Mouse (Mus musculus): ENCODE measurements around the gene Dennd1a. TPM values are rescaled to one million over a fixed set of nuclear protein-coding genes. Genes with fewer than 3 reads are reported as not detected.

Dennd1a gene
- polyA plus RNA-seq, 1 experiment from 2014 or later, result 18.8 TPM

DNA sequence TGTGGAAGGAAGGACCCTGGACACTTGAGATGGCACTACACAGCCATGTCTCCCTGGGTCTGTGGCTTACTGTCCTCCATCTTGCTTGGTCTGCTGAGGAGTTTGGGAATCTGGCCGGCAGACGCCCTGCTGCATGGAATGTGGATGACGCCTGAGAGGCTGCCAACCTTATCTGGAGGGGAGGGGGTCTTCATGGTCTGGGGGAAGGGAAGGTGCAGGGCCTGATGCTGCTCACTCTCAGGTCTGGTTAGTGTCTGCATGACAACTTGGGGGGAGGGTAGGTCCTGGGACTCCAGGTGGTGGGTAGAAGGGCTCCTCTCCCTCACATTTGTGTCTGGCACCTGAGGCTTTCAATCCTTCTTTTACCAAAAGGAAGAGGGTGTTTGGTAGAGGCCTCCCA is 505.8 kb downstream of the Dennd1a start:
- H3K36me3 ChIP-seq, result peaks cover 1% of the 10 kb centered on the region; the same call in 1 of the 2 replicates
- no peak overlapping the region for H3K9ac ChIP-seq
- WGBS, result 19% methylated on average over 3 of the region's 3 CpGs
- H3K4me2 ChIP-seq (replicated peaks), result no peak overlapping the region
- H3K9me3 ChIP-seq, result no peaks in the 10 kb centered on the region
- H3K4me3 ChIP-seq, result no peak overlapping the region
- 0 out of 2 replicates have a peak, but pooled peaks cover 5% of the 10 kb centered on the region for H3K27me3 ChIP-seq (replicated peaks)
- H3K4me1 ChIP-seq, result peaks cover 54% of the 10 kb centered on the region
- ATAC-seq (ENCODE audit: low FRiP score, low read depth), result no peak
- H3K27ac ChIP-seq, result no peak overlapping the region

DNA sequence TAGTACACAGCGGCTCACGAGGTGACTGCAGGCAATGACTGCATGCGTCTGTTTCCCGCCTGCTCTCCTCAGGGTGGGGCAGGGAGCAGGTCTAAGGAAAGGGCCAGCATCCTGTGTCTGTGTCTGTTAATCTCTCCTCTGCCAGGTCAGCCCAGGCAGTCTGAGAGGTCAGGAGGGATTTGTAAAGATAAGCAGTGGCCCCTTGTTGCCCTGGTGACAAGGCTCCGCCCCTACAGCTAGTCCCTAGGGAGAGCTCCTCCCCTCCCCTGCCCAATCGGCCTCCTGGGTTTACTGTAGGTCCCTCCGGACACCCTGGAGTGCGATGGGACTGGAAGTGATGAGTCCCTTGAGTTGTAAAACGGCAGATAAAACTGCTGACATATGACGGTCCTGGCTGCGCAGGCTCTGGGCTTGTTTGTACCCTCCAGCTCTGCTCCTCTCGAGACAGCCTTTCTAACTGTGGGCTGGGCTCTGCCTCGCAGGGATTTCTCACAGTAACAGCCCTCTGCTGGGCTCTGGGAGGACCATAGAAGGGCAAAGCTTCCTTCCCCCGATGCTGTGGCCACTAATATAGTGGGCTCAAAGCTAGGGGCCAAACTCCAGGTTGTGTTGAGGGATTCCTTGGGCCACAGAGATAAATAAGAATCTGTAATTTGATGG is 506.8 kb downstream of the Dennd1a start:
- Histone ChIP-seq H3K9me3 (no peaks in the 10 kb centered on the region), H3K9ac (peak overlapping the region; percentile 29; the same call in 1 of the 2 replicates), H3K36me3 (no peaks in the 10 kb centered on the region), H3K4me1 (peaks cover 64% of the 10 kb centered on the region), H3K27ac (no peak overlapping the region), H3K27me3 (replicated peaks) (no peaks in the 10 kb centered on the region), H3K4me2 (replicated peaks) (peak overlapping the region; percentile 57), H3K4me3 (0 out of 2 replicates have a peak overlapping the region, but pooled peaks have one; percentile 20)
- ATAC-seq (ENCODE audit: low FRiP score, low read depth), result peak; percentile 10
- WGBS, result 2% methylated on average over 14 of the region's 14 CpGs

DNA sequence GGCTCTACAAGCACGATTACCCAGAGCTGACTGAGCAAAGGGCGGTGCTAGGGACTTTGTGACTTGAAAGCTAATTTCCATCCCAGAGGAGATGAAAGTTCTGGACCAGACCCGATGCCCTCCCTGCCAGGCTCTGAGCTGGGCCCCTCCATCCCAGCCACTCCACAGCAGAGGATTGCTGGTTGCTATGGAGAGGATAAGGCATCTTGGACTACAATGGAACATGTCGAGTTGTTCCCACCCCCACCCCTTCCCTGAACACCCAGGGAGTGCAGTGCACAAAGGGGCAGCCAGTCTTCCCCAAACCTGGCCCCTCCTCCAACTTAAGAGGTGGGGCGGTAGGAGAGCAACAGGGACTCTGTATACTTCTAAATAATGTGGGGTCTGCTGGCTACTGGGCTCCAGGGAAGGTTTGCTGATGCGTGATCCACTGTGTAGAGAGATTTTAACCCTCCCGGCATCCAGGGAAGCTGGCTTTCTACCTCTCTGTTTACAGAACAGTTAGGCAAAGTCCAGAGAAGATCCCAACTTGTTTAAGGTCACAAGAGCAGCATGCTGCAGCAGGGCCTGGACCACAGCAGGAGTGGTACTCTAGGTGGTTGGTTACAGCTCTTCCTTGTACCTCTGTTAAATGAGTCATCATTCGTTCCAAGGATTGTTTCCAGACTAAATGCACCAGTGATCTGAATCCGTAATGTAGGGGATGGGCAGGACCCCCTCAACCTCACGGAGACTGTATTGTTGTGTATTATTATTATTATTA is 509.1 kb downstream of the Dennd1a start:
- Histone ChIP-seq H3K9ac (no peak overlapping the region), H3K4me1 (peaks cover 64% of the 10 kb centered on the region), H3K9me3 (no peaks in the 10 kb centered on the region), H3K4me2 (replicated peaks) (peak overlapping the region; percentile 61), H3K27me3 (replicated peaks) (no peaks in the 10 kb centered on the region), H3K27ac (no peak overlapping the region), H3K4me3 (no peak overlapping the region), H3K36me3 (no peaks in the 10 kb centered on the region)
- ATAC-seq (ENCODE audit: low FRiP score, low read depth), result peak; percentile 79
- 18% methylated on average over 10 of the region's 10 CpGs for WGBS

DNA sequence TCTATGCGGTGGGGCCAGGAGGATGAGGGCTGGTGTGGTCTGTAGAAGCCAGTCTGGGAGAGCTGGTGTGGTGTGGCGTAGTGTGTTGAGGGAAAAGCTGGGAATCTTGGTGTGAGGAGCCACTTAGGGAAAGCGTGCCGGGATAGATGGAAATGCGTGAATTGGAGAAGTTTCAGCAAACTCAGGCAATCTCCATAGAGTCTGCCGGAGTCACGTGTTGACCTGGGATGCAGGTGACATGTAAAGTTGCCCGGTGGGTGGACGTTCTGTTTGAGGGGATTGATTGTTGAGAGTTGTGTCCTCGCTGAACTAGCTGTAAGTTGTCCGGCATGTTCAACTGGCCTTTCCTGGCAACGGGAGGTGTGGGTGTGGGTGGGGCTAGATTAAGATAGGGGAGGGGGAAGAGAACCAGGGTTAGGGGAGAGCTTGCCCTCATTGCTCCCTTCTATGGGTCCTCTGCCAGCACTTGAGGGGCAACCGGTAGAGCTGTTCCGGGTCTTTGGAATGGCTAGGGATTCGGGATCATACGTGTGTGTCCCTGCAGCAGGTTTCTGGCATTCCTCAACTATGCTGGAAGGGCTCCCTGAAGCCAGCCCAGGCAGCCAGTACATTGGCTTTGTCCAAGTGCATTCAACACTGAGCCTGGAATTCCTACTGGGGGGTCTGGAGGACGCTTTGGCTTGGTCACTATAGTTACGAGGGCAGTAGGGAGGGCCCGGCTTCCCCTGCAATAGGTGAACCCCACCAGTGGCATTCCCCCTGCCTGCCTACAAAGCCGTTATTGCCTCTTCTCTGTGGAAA is 510.4 kb downstream of the Dennd1a start:
- peak overlapping the region; percentile 61 for H3K4me2 ChIP-seq (replicated peaks)
- H3K27me3 ChIP-seq (replicated peaks), result no peaks in the 10 kb centered on the region
- peaks cover 60% of the 10 kb centered on the region for H3K4me1 ChIP-seq
- H3K27ac ChIP-seq, result 0 out of 2 replicates have a peak overlapping the region, but pooled peaks have one; percentile 26
- ATAC-seq (ENCODE audit: low FRiP score, low read depth), result no peak
- 4% methylated on average over 20 of the region's 20 CpGs for WGBS
- H3K4me3 ChIP-seq, result peak overlapping the region; percentile 38
- H3K9me3 ChIP-seq, result no peaks in the 10 kb centered on the region
- no peaks in the 10 kb centered on the region for H3K36me3 ChIP-seq
- peak overlapping the region; percentile 45 for H3K9ac ChIP-seq

DNA sequence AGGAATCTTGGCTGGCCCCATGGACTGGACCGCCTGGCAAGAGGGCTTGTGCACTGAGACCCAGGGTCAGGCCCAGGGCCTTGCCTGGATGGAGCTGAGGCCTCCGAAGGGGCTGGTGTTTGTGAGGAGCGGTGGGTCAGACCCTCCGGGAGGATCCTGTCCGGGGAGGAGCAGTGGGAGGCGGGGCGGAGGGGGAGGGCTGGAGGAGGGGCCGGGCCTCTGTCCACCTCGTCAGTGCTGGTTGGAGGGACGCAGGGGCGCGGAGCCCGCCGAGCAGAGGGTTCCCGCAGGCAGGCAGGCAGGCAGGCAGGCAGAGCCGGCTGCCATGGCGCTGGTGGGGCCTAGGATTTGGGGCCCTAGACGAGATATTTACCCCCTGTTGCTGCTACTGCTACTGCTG is 511.2 kb downstream of the Dennd1a start, which contains the start of gene Crb2:
Gene Crb2, plus strand, starts transcription at position 234 of the 400 bp plus-strand sequence.
- H3K4me2 ChIP-seq (replicated peaks), result peak within 1 kb of the TSS; percentile 61
- H3K27ac ChIP-seq, result 0 out of 2 replicates have a peak within 1 kb of the TSS, but pooled peaks have one; percentile 26
- H3K27me3 ChIP-seq (replicated peaks), result no peaks in the 10 kb centered on the region
- H3K36me3 ChIP-seq, result no peaks in the 10 kb centered on the region
- peak within 1 kb of the TSS; percentile 38 for H3K4me3 ChIP-seq
- H3K9me3 ChIP-seq, result no peaks in the 10 kb centered on the region
- peak within 1 kb of the TSS; percentile 45 for H3K9ac ChIP-seq
- WGBS, result under 1% methylated on average over 18 of the region's 18 CpGs
- H3K4me1 ChIP-seq, result peaks cover 53% of the 10 kb centered on the region
- ATAC-seq (ENCODE audit: low FRiP score, low read depth), result peak; percentile 10; the same call in 1 of the 2 replicates

DNA sequence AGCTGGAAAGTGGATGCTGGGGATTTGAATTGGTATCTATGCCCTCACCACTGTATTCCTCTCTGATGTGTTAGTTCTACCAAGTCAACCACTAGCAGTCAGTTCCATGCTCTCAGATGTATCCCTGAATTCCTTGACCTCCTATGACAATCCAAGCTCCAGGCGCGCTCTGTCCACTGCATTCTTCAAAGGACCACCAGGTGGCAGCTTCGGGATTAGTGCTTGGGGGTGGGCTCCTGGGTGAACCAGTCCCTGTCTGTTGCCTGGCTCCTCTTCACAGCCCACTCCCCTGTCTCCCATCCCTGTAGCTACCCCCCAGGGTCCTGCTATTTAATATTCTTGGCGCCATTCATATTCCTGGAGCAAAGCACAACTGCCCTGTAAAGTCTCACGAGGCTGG is 512.6 kb downstream of the Dennd1a start:
- Histone ChIP-seq H3K27ac (no peak overlapping the region), H3K4me2 (replicated peaks) (no peak overlapping the region), H3K36me3 (no peaks in the 10 kb centered on the region), H3K27me3 (replicated peaks) (no peaks in the 10 kb centered on the region), H3K4me3 (no peak overlapping the region), H3K9me3 (no peaks in the 10 kb centered on the region), H3K4me1 (peaks cover 38% of the 10 kb centered on the region), H3K9ac (no peak overlapping the region)
- 5% methylated on average over 5 of the region's 5 CpGs for WGBS
- ATAC-seq (ENCODE audit: low FRiP score, low read depth), result no peak

DNA sequence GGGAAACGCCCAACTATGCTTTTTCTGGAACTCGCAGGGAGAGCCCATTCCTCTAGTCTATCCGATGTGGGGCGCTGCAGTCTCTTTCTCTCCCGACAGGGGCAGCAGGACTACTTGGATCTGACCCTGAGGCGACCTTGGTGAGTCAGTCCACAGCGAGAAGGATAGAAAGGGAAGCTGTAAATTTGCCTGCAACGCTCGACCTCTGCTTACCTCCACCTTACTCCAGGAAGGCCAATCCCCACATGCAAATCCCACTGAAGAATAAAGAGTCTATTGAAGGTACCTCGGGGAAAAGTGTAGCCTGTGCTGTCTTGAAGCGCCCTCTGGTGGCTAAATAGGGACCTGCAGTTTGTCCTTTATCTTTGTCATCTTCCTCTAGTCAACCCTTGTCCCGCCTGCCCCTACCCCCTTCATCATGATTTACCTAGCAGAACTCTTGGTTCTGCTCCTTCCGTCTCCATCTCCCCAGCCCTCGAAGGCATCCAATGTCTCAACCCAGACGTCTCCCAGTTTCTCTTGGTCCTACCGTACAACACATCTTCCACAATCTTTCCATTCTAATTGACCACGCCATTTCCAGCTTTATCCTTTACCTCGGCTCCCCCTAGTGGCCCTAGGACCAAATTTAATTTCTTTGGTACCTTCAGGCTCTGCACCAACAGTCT is 515.4 kb downstream of the Dennd1a start:
- Histone ChIP-seq H3K27ac (no peak overlapping the region), H3K4me2 (replicated peaks) (peak overlapping the region; percentile 61), H3K9me3 (no peaks in the 10 kb centered on the region), H3K36me3 (no peaks in the 10 kb centered on the region), H3K4me1 (peaks cover 38% of the 10 kb centered on the region), H3K27me3 (replicated peaks) (0 out of 2 replicates have a peak, but pooled peaks cover 4% of the 10 kb centered on the region), H3K9ac (0 out of 2 replicates have a peak overlapping the region, but pooled peaks have one; percentile 33), H3K4me3 (peak overlapping the region; percentile 34)
- ATAC-seq (ENCODE audit: low FRiP score, low read depth), result peak; percentile 52
- under 1% methylated on average over 18 of the region's 18 CpGs for WGBS

DNA sequence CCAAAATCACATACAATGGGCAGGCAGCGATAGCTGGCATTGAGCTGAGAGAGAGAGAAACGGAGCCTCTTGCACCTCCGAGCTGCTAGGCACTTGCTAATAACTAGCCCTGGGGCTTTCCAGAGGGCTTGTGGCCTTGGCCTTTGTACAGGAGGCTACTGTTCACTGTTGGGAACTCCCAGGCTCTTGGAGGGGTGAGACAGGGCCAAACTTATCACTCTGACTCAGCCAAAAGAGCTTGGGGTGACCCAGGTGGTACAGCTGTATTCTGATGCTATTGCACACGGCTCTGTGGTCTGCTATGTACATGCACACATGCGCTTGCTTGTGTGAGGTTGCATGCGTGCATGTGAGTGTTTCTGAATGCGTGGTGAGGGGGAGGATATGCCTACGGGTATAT is 517.4 kb downstream of the Dennd1a start:
- 85% methylated on average over 8 of the region's 8 CpGs for whole genome bisulfite sequencing
- Histone ChIP-seq H3K9ac (no peak overlapping the region), H3K27ac (no peak overlapping the region), H3K4me3 (no peak overlapping the region), H3K4me2 (replicated peaks) (no peak overlapping the region), H3K36me3 (no peaks in the 10 kb centered on the region), H3K9me3 (no peaks in the 10 kb centered on the region), H3K27me3 (replicated peaks) (peaks cover 4% of the 10 kb centered on the region; the same call in 1 of the 2 replicates), H3K4me1 (peaks cover 43% of the 10 kb centered on the region)
- no peak for ATAC-seq (ENCODE audit: low FRiP score, low read depth)

DNA sequence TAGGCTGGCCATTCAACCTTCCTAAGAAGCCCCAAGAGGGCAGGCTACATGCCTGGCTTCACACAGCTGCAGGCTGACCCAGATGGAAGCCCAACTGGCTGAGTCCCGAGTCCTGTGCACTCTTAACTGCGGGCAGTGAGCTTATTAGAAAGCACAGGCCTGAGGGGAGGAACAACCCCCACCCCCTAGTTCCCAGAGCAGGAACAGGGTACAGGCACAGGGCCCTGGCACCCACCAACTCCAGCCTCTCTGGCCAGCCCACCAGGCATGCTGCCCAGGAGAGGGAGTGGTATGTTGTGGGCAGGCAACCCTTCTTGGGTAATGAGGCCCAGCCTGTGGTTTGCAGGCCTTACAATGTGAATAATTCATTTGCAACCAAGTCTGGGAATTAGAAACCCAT is 518.3 kb downstream of the Dennd1a start:
- Histone ChIP-seq H3K4me1 (peaks cover 44% of the 10 kb centered on the region), H3K27me3 (replicated peaks) (peaks cover 4% of the 10 kb centered on the region; the same call in 1 of the 2 replicates), H3K4me3 (no peak overlapping the region), H3K36me3 (no peaks in the 10 kb centered on the region), H3K9ac (no peak overlapping the region), H3K27ac (no peak overlapping the region), H3K4me2 (replicated peaks) (no peak overlapping the region), H3K9me3 (no peaks in the 10 kb centered on the region)
- ATAC-seq (ENCODE audit: low FRiP score, low read depth), result no peak
- 25% methylated on average over 2 of the region's 2 CpGs for WGBS

DNA sequence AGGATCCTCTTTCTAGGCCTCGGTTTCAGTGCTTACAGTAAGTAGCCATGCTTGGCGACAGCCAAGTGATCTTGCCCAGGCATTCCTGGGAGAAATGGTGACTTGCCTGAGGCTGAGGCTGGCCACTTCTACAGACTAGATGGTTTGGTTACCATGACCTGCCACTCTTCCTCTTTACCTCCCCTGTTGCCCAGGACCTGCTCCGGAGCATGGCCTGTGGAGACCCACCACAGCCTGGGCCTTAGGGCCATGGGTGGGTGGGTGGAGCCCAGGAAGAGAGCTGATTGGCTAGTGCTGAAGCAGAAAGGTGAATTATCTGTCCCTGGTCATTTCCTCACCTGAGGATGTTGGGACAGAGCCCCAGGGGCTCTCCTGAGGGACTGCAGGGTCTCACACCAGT is 519.5 kb downstream of the Dennd1a start:
- Histone ChIP-seq H3K4me3 (no peak overlapping the region), H3K27me3 (replicated peaks) (peaks cover 4% of the 10 kb centered on the region; the same call in 1 of the 2 replicates), H3K4me2 (replicated peaks) (no peak overlapping the region), H3K36me3 (no peaks in the 10 kb centered on the region), H3K9me3 (no peaks in the 10 kb centered on the region), H3K9ac (no peak overlapping the region), H3K4me1 (peaks cover 44% of the 10 kb centered on the region), H3K27ac (no peak overlapping the region)
- WGBS, result 53% methylated on average over 3 of the region's 3 CpGs
- ATAC-seq (ENCODE audit: low FRiP score, low read depth), result no peak

DNA sequence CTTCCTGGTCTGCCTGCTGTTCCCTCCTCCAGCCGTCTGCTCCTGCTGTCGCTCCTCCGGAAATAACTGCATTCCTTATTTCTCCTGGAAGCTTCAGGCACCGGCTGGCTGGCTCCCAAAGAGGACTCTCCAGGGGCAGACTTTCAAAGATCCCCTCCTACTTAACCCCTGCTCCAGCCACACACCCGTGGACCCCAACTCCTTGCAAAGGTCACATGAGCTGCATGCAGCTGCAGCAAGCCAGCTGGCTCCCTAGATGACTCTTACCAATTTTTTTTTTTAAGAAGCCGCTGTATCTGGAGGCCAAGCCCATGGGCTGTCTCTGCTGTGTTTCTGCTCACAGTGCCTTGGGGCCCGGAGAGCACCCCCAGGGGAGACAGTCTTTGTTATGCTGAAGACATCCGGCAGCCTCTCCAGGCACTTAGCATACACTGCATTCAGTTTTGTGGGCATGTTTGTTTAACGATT is 520.1 kb downstream of the Dennd1a start:
- H3K27ac ChIP-seq, result no peak overlapping the region
- H3K9me3 ChIP-seq, result no peaks in the 10 kb centered on the region
- no peak overlapping the region; the same call in 1 of the 2 replicates for H3K9ac ChIP-seq
- no peaks in the 10 kb centered on the region for H3K36me3 ChIP-seq
- ATAC-seq (ENCODE audit: low FRiP score, low read depth), result no peak
- H3K4me2 ChIP-seq (replicated peaks), result 0 out of 2 replicates have a peak overlapping the region, but pooled peaks have one; percentile 27
- peaks cover 44% of the 10 kb centered on the region for H3K4me1 ChIP-seq
- no peak overlapping the region for H3K4me3 ChIP-seq
- peaks cover 4% of the 10 kb centered on the region; the same call in 1 of the 2 replicates for H3K27me3 ChIP-seq (replicated peaks)
- WGBS, result 2% methylated on average over 9 of the region's 9 CpGs

Measured in neural tube, embryonic 12.5 days (tissue).